Mouse (Mus musculus) adipose tissue, adult 10 weeks (tissue): Measurements from ENCODE around the gene Ly6g6f. TPM values are rescaled to one million over a fixed set of nuclear protein-coding genes. Genes with fewer than 3 reads are reported as not detected.

Experiments
- polyA plus RNA-seq: library from polyadenylated mRNA; stranded (reverse); fragments of 350-450 nt; fragmentation: Illumina TruSeq; extraction: RNeasy Lipid Tissue Mini Kit (QIAGEN cat#74804); gene quantifications from one replicate; pipeline ENCODE4 v1.2.3, GENCODE M21; 2014; ENCODE audit warnings: low read depth, low replicate concordance

The Ly6g6f gene
- polyA plus RNA-seq, 1 experiment from 2014 or later: not detected

DNA sequence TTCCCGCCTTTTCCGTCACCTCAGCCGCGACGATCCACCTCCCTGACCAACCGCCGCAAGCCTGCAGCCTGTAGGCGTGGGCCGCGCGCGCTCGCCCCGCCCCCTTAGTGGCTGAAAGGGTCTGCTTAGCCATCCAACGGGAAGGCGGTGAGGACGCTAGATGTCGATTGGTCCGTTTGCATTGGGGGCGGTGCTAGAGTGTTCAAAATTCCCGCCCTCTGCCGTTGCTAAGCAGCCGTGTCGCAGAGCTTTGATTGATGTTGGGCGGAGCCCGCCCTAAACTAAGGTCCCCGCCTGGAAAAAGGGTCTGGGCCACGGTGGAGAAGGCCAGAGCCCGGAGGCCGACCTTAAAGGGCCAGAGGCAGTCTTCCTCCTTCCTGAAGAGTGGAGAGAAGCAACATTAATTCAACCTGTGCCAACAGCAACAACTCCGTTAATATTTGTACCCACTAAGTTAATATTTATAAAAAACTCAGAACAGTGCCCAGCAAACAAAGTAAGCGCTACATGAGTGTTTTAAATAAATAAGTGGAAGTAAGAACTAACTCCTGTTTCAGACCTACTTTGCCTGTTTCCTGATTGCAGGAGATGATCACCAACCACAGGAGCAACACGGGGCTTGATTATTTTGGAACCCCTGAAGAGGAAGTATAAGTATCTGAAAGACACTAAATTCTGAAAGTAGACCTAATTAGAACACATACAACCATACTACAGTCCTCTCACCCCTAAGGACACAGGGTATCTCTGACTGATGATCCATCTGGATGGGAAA is 38.5 kb downstream of the Ly6g6f start, which contains the start of gene Msh5:
Gene Msh5, minus strand, starts transcription at position 65 of the 775 bp plus-strand sequence.

Other genes with a start within 250 kb of the Ly6g6f start
- 45.3 TPM for gene Stk19, start 248.7 kb downstream of the Ly6g6f start, polyA plus RNA-seq
- gene Dxo, start 248.6 kb downstream of the Ly6g6f start, polyA plus RNA-seq: 59.7 TPM
- gene Skiv2l, start 235.4 kb downstream of the Ly6g6f start, polyA plus RNA-seq: 45.7 TPM
- gene Nelfe, start 235.2 kb downstream of the Ly6g6f start, polyA plus RNA-seq: 75.8 TPM
- gene Cfb, start 223.1 kb downstream of the Ly6g6f start, polyA plus RNA-seq: 114 TPM
- 14.4 TPM for gene Zbtb12, start 206.1 kb downstream of the Ly6g6f start, polyA plus RNA-seq
- gene Gm20547, start 203.6 kb downstream of the Ly6g6f start, polyA plus RNA-seq: not detected
- gene C2, start 187.3 kb downstream of the Ly6g6f start, polyA plus RNA-seq: 104 TPM
- 113 TPM for gene Ehmt2, start 187.1 kb downstream of the Ly6g6f start, polyA plus RNA-seq
- gene Slc44a4, start 171.1 kb downstream of the Ly6g6f start, polyA plus RNA-seq: 39.3 TPM
- gene Neu1, start 154.4 kb downstream of the Ly6g6f start, polyA plus RNA-seq: 81.9 TPM
- 47.9 TPM for gene Hspa1b, start 126.4 kb downstream of the Ly6g6f start, polyA plus RNA-seq
- not detected for gene Gm20481, start 115.7 kb downstream of the Ly6g6f start, polyA plus RNA-seq
- 24.3 TPM for gene Hspa1a, start 113.5 kb downstream of the Ly6g6f start, polyA plus RNA-seq
- 12.0 TPM for gene Hspa1l, start 112.9 kb downstream of the Ly6g6f start, polyA plus RNA-seq
- 23.4 TPM for gene Lsm2, start 103.7 kb downstream of the Ly6g6f start, polyA plus RNA-seq
- gene Vars, start 84.6 kb downstream of the Ly6g6f start, polyA plus RNA-seq: 62.8 TPM
- gene Vwa7, start 69.0 kb downstream of the Ly6g6f start, polyA plus RNA-seq: 0.96 TPM
- gene Sapcd1, start 57.6 kb downstream of the Ly6g6f start, polyA plus RNA-seq: 2.9 TPM
- 4.2 TPM for gene Msh5, start 38.9 kb downstream of the Ly6g6f start, polyA plus RNA-seq
- gene Clic1, start 35.6 kb downstream of the Ly6g6f start, polyA plus RNA-seq: 127 TPM
- gene Ddah2, start 26.6 kb downstream of the Ly6g6f start, polyA plus RNA-seq: 43.7 TPM
- 2.2 TPM for gene Ly6g6c, start 20.2 kb downstream of the Ly6g6f start, polyA plus RNA-seq
- 2.4 TPM for gene Mpig6b, start 19.4 kb downstream of the Ly6g6f start, polyA plus RNA-seq
- 8.2 TPM for gene Ly6g6e, start 8.7 kb downstream of the Ly6g6f start, polyA plus RNA-seq
- gene Ly6g6d, start 7.5 kb downstream of the Ly6g6f start, polyA plus RNA-seq: 14.6 TPM
- gene Abhd16a, start 3.7 kb upstream of the Ly6g6f start, polyA plus RNA-seq: 106 TPM
- 1,353 TPM for gene Ly6g5c, start 22.7 kb upstream of the Ly6g6f start, polyA plus RNA-seq
- 1,252 TPM for gene Ly6g5b, start 29.8 kb upstream of the Ly6g6f start, polyA plus RNA-seq
- gene Gpank1, start 35.8 kb upstream of the Ly6g6f start, polyA plus RNA-seq: 14.5 TPM
- 234 TPM for gene Csnk2b, start 36.4 kb upstream of the Ly6g6f start, polyA plus RNA-seq
- gene D17H6S53E, start 40.8 kb upstream of the Ly6g6f start, polyA plus RNA-seq: 15.2 TPM
- gene Apom, start 46.4 kb upstream of the Ly6g6f start, polyA plus RNA-seq: not detected
- gene Bag6, start 49.6 kb upstream of the Ly6g6f start, polyA plus RNA-seq: 130 TPM
- 229 TPM for gene Prrc2a, start 79.3 kb upstream of the Ly6g6f start, polyA plus RNA-seq
- 21.1 TPM for gene Aif1, start 90.5 kb upstream of the Ly6g6f start, polyA plus RNA-seq
- gene Lst1, start 102.8 kb upstream of the Ly6g6f start, polyA plus RNA-seq: 11.5 TPM
- 1.9 TPM for gene Ltb, start 108.8 kb upstream of the Ly6g6f start, polyA plus RNA-seq
- gene Tnf, start 116.4 kb upstream of the Ly6g6f start, polyA plus RNA-seq: 0.61 TPM
- not detected for gene Lta, start 119.7 kb upstream of the Ly6g6f start, polyA plus RNA-seq
- 1.2 TPM for gene Gm16181, start 135.2 kb upstream of the Ly6g6f start, polyA plus RNA-seq
- gene Atp6v1g2, start 148.1 kb upstream of the Ly6g6f start, polyA plus RNA-seq: 22.6 TPM
- 16.9 TPM for gene Nfkbil1, start 150.2 kb upstream of the Ly6g6f start, polyA plus RNA-seq
- 177 TPM for gene Ddx39b, start 156.1 kb upstream of the Ly6g6f start, polyA plus RNA-seq
- gene H2-D1, start 177.1 kb upstream of the Ly6g6f start, polyA plus RNA-seq: 739 TPM
- gene H2-Q1, start 234.8 kb upstream of the Ly6g6f start, polyA plus RNA-seq: not detected